Comparison of ENCODE assay signal across 30 mouse cellular contexts in the genomic region with DNA sequence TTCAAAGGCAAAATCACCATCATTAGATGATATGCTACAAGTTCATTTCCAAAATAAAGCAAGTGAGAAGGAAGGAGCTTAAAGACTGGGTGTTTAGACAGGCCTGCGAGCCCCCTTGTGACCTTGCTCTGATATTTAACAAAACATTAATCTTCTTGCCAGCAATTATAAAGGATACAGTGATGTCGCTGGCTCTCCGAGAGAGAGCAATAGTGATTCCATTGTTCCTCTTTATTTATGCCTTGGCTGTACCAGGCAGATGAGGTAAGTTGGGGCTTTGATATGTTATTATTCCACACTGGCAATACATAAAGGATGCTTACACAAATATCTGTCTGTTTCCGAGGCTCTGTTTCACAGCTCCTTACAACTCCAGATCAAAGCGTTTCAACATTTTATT.
DNase-seq lines count a peak whose midpoint lies in the region; ATAC-seq and TF ChIP-seq lines count a peak whose summit lies in the region.
"Had no signal": no experiment of that assay in that cellular context is flagged by ENCODE, and none has a peak within 500 bp of the region (broad histone marks: within the 10 kb centered on the region; RNA-seq: fewer than 3 reads in every experiment).

No protein-coding gene starts in this region.

- no peak overlapping the region for H3K27ac ChIP-seq in midbrain, embryonic 11.5 days (ENCODE audit: low read depth, low read length)
- no peak overlapping the region for H3K27ac ChIP-seq in midbrain, postnatal 0 days (ENCODE audit: low read depth, low read length)
- H3K27ac ChIP-seq: embryonic facial prominence, embryonic 12.5 days; heart, embryonic 13.5 days; hindbrain, embryonic 14.5 days; left cerebral cortex, adult 2 months; liver, embryonic 12.5 days; macrophage; neural tube, embryonic 15.5 days had no signal

- peak; percentile 3 for DNase-seq in cerebellum, adult 9-11 months
- no peak for DNase-seq in cerebellum, postnatal 36 days
- peak; percentile 2 for DNase-seq in layer of hippocampus, adult 9-10 months (ENCODE audit: low spot score)
- DNase-seq in layer of hippocampus, adult 18-20 months (ENCODE audit: low spot score in 2 of 2) = no peak
- DNase-seq in midbrain, embryonic 11.5 days (ENCODE audit: low spot score, missing footprints) = peak; percentile 84
- no peak for DNase-seq in midbrain, postnatal 0 days (ENCODE audit: low spot score)
- peak; percentile 42 for DNase-seq in telencephalon, adult 2 months (ENCODE audit: low read depth, low spot score)
- DNase-seq: adrenal gland, adult 8-10 months; cerebellum, adult 11 months; cerebellum, postnatal 10 days; gastrocnemius, postnatal 10 days; heart, postnatal 10 days; kidney, adult 9 months; kidney, postnatal 10 days; liver, postnatal 0 days; right cerebral cortex, adult 18-20 months; spleen, adult 18-20 months; thymus, adult 18-20 months; thymus, postnatal 36 days had no signal

- H3K9ac ChIP-seq in midbrain, embryonic 11.5 days (ENCODE audit: low read length) = no peak overlapping the region
- no peak overlapping the region for H3K9ac ChIP-seq in midbrain, postnatal 0 days (replicated peaks; ENCODE audit: low read length, poor library complexity, severe bottlenecking)
- H3K9ac ChIP-seq: embryonic facial prominence, embryonic 12.5 days; heart, embryonic 13.5 days; hindbrain, embryonic 14.5 days; liver, embryonic 12.5 days; liver, postnatal 0 days; neural tube, embryonic 15.5 days had no signal

- WGBS in midbrain, embryonic 11.5 days = 13% methylated on average over 5 of the region's 5 CpGs
- WGBS in midbrain, postnatal 0 days = 17% methylated on average over 5 of the region's 5 CpGs

- peaks cover 3% of the 10 kb centered on the region; the same call in 1 of the 2 replicates for H3K27me3 ChIP-seq in midbrain, embryonic 11.5 days (ENCODE audit: control insufficient read depth, insufficient read depth, low read length)
- 0 out of 2 replicates have a peak, but pooled peaks cover 3% of the 10 kb centered on the region for H3K27me3 ChIP-seq in midbrain, postnatal 0 days (ENCODE audit: insufficient read depth, low read length)

- H3K9me3 ChIP-seq in midbrain, embryonic 11.5 days (ENCODE audit: control insufficient read depth, low read length) = no peaks in the 10 kb centered on the region
- H3K9me3 ChIP-seq in midbrain, postnatal 0 days (ENCODE audit: low read length) = no peaks in the 10 kb centered on the region
- H3K9me3 ChIP-seq: embryonic facial prominence, embryonic 12.5 days; heart, embryonic 13.5 days; liver, embryonic 12.5 days; neural tube, embryonic 15.5 days had no signal

- TF ChIP-seq CTCF in midbrain, postnatal 0 days (IDR thresholded peaks at IDR 0.05) = no peak

- no peaks in the 10 kb centered on the region for H3K36me3 ChIP-seq in midbrain, embryonic 11.5 days (ENCODE audit: control insufficient read depth, insufficient read depth, low read length)
- H3K36me3 ChIP-seq in midbrain, postnatal 0 days (ENCODE audit: insufficient read depth, low read length) = no peaks in the 10 kb centered on the region
- H3K36me3 ChIP-seq: embryonic facial prominence, embryonic 12.5 days; G1E; heart, embryonic 13.5 days; liver, embryonic 12.5 days; neural tube, embryonic 15.5 days had no signal

- no peak overlapping the region for H3K4me2 ChIP-seq in midbrain, embryonic 11.5 days
- no peak overlapping the region for H3K4me2 ChIP-seq in midbrain, postnatal 0 days (ENCODE audit: low read depth, low read length, poor library complexity, severe bottlenecking)
- H3K4me2 ChIP-seq: embryonic facial prominence, embryonic 12.5 days; heart, embryonic 13.5 days; hindbrain, embryonic 14.5 days; liver, embryonic 12.5 days; neural tube, embryonic 15.5 days had no signal

- H3K4me1 ChIP-seq in midbrain, embryonic 11.5 days (ENCODE audit: control insufficient read depth, insufficient read depth, low read length) = peaks cover 21% of the 10 kb centered on the region
- no peaks in the 10 kb centered on the region for H3K4me1 ChIP-seq in midbrain, postnatal 0 days (ENCODE audit: insufficient read depth, low read length)
- H3K4me1 ChIP-seq: liver, embryonic 12.5 days had no signal

- ATAC-seq in midbrain, embryonic 11.5 days (ENCODE audit: low FRiP score) = no peak
- no peak for ATAC-seq in midbrain, postnatal 0 days (ENCODE audit: low FRiP score)
- ATAC-seq: forebrain, embryonic 16.5 days; intestine, postnatal 0 days; liver, embryonic 12.5 days; liver, postnatal 0 days; lung, postnatal 0 days had no signal

- no peak overlapping the region for H3K4me3 ChIP-seq in midbrain, embryonic 11.5 days (ENCODE audit: low read depth, low read length)
- H3K4me3 ChIP-seq in midbrain, postnatal 0 days (ENCODE audit: low read depth, low read length) = no peak overlapping the region
- H3K4me3 ChIP-seq: embryonic facial prominence, embryonic 12.5 days; heart, embryonic 13.5 days; left cerebral cortex, adult 2 months; liver, embryonic 12.5 days; neural tube, embryonic 15.5 days had no signal

Comparison
In these comparisons a context has a peak if more than half of its experiments do, and no peak if none do; other contexts are left out.
1. DNase-seq: peak in cerebellum, adult 9-11 months (single experiment), layer of hippocampus, adult 9-10 months (single experiment), midbrain, embryonic 11.5 days (single experiment) and telencephalon, adult 2 months (single experiment); none in cerebellum, postnatal 36 days (0 of 2), layer of hippocampus, adult 18-20 months (0 of 2) and midbrain, postnatal 0 days (single experiment).